Mouse (Mus musculus): ENCODE measurements around the gene Rffl.
A peak's percentile ranks its signal among the peaks of the same experiment; 100 is the strongest.

- TF ChIP-seq CTCF (conservative IDR thresholded peaks at IDR 0.05; ENCODE audit: insufficient read depth, insufficient read length, low read depth, low read length) (0 out of 2 replicates have a peak, but pooled peaks have one; percentile 4), POLR2A (IDR thresholded peaks at IDR 0.05; ENCODE audit: low read depth, low read length) (peak; percentile 38)
Measured at GRCm38 (mm10) chr11:82870173-82871030, 608 bp downstream of the Rffl start.

Measured in kidney, adult 2 months (tissue).